Mouse (Mus musculus) bone marrow macrophage, adult 2 months (primary cell): Measurements from ENCODE around the gene Olfr1444.

Experiments used
- CTCF ChIP-seq: IDR thresholded peaks from 2 replicates; pipeline ENCODE4 v1.5.1; 2012; ENCODE audit warnings: low read depth, mild to moderate bottlenecking, low read length, moderate library complexity
- POLR2A ChIP-seq: IDR thresholded peaks from 2 replicates; pipeline ENCODE4 v1.6.1; 2012; ENCODE audit warnings: mild to moderate bottlenecking, low read depth, low read length, borderline replicate concordance

- no peak for TF ChIP-seq POLR2A
- TF ChIP-seq CTCF = no peak
Measured at GRCm38 (mm10) chr19:12883555-12883954, 26.5 kb downstream of the Olfr1444 start, which contains the start of gene Olfr1445.
